16 mouse cellular contexts compared by ENCODE assay signal in the genomic region with DNA sequence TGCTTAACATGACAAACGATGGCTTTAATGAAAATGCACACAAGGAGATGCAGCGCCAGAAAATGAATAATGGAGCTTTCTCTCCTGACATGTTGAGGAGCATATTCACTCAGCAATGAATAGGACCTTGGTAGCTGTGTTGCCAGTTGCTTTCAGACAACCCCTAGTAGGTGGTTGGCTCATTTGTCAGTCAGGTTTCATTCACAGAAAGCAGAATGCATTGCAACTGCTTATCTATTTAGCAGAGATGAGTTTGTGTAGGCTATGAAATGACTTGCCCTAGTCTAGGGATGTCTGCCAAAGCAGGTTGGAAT.
DNase-seq lines count a peak whose midpoint lies in the region; ATAC-seq and TF ChIP-seq lines count a peak whose summit lies in the region.
"Had no signal": no experiment of that assay in that cellular context is flagged by ENCODE, and none has a peak within 500 bp of the region (broad histone marks: within the 10 kb centered on the region; RNA-seq: fewer than 3 reads in every experiment).

No protein-coding gene starts in this region.

- H3K4me3 ChIP-seq in forebrain, embryonic 15.5 days = no peak overlapping the region
- H3K4me3 ChIP-seq in forebrain, embryonic 10.5 days = no peak overlapping the region
- H3K4me3 ChIP-seq in midbrain, embryonic 15.5 days = no peak overlapping the region
- H3K4me3 ChIP-seq in midbrain, embryonic 13.5 days (replicated peaks) = no peak overlapping the region
- H3K4me3 ChIP-seq in hindbrain, embryonic 12.5 days = no peak overlapping the region
- H3K4me3 ChIP-seq in midbrain, postnatal 0 days (ENCODE audit: low read depth, low read length) = no peak overlapping the region
- H3K4me3 ChIP-seq: embryonic facial prominence, embryonic 12.5 days; heart, embryonic 13.5 days; neural tube, embryonic 13.5 days had no signal

- H3K9me3 ChIP-seq in forebrain, embryonic 15.5 days = no peaks in the 10 kb centered on the region; the same call in 1 of the 2 replicates
- no peaks in the 10 kb centered on the region for H3K9me3 ChIP-seq in forebrain, embryonic 10.5 days
- no peaks in the 10 kb centered on the region for H3K9me3 ChIP-seq in midbrain, embryonic 15.5 days
- H3K9me3 ChIP-seq in midbrain, embryonic 13.5 days = no peaks in the 10 kb centered on the region
- no peaks in the 10 kb centered on the region for H3K9me3 ChIP-seq in hindbrain, embryonic 12.5 days (replicated peaks)
- H3K9me3 ChIP-seq in midbrain, postnatal 0 days (ENCODE audit: low read length) = no peaks in the 10 kb centered on the region
- H3K9me3 ChIP-seq: embryonic facial prominence, embryonic 12.5 days; heart, embryonic 13.5 days; neural tube, embryonic 13.5 days had no signal

- no peak for DNase-seq in forebrain, embryonic 10.5 days (ENCODE audit: extremely low spot score, low spot score)
- no peak for DNase-seq in midbrain, postnatal 0 days (ENCODE audit: low spot score)
- DNase-seq in kidney, postnatal 36 days = no peak
- DNase-seq: adrenal gland, postnatal 14 days; cerebellum, adult 9-11 months; heart, postnatal 14 days; kidney, adult 18-20 months; lung, postnatal 4 days had no signal

- H3K4me1 ChIP-seq in forebrain, embryonic 15.5 days = peaks cover 15% of the 10 kb centered on the region
- H3K4me1 ChIP-seq in forebrain, embryonic 10.5 days = no peaks in the 10 kb centered on the region
- no peaks in the 10 kb centered on the region for H3K4me1 ChIP-seq in midbrain, embryonic 15.5 days
- 0 out of 2 replicates have a peak, but pooled peaks cover 3% of the 10 kb centered on the region for H3K4me1 ChIP-seq in midbrain, embryonic 13.5 days (replicated peaks)
- no peaks in the 10 kb centered on the region for H3K4me1 ChIP-seq in hindbrain, embryonic 12.5 days
- no peaks in the 10 kb centered on the region for H3K4me1 ChIP-seq in midbrain, postnatal 0 days (ENCODE audit: insufficient read depth, low read length)
- H3K4me1 ChIP-seq: embryonic facial prominence, embryonic 12.5 days had no signal

- no peak for TF ChIP-seq CTCF in midbrain, postnatal 0 days (IDR thresholded peaks at IDR 0.05)

- 22% methylated on average over 2 of the region's 2 CpGs for WGBS in forebrain, embryonic 15.5 days
- WGBS in forebrain, embryonic 10.5 days = 92% methylated on average over 2 of the region's 2 CpGs
- 62% methylated on average over 2 of the region's 2 CpGs for WGBS in midbrain, embryonic 15.5 days
- WGBS in midbrain, embryonic 13.5 days = 62% methylated on average over 2 of the region's 2 CpGs
- WGBS in hindbrain, embryonic 12.5 days = 58% methylated on average over 2 of the region's 2 CpGs
- WGBS in midbrain, postnatal 0 days = 49% methylated on average over 2 of the region's 2 CpGs

- H3K27ac ChIP-seq in forebrain, embryonic 15.5 days (replicated peaks) = 0 out of 2 replicates have a peak overlapping the region, but pooled peaks have one; percentile 58
- H3K27ac ChIP-seq in forebrain, embryonic 10.5 days = no peak overlapping the region
- H3K27ac ChIP-seq in midbrain, embryonic 15.5 days = peak overlapping the region; percentile 32; the same call in 1 of the 2 replicates
- H3K27ac ChIP-seq in midbrain, embryonic 13.5 days = no peak overlapping the region
- H3K27ac ChIP-seq in hindbrain, embryonic 12.5 days = no peak overlapping the region
- H3K27ac ChIP-seq in midbrain, postnatal 0 days (ENCODE audit: low read depth, low read length) = peak overlapping the region; percentile 2
- H3K27ac ChIP-seq: embryonic facial prominence, embryonic 12.5 days; heart, embryonic 13.5 days; neural tube, embryonic 13.5 days had no signal

- H3K27me3 ChIP-seq in forebrain, embryonic 15.5 days = no peaks in the 10 kb centered on the region
- H3K27me3 ChIP-seq in forebrain, embryonic 10.5 days (ENCODE audit: poor library complexity, severe bottlenecking) = no peaks in the 10 kb centered on the region
- H3K27me3 ChIP-seq in midbrain, embryonic 15.5 days (replicated peaks) = no peaks in the 10 kb centered on the region
- H3K27me3 ChIP-seq in midbrain, embryonic 13.5 days = no peaks in the 10 kb centered on the region
- no peaks in the 10 kb centered on the region for H3K27me3 ChIP-seq in hindbrain, embryonic 12.5 days
- H3K27me3 ChIP-seq in midbrain, postnatal 0 days (ENCODE audit: insufficient read depth, low read length) = no peaks in the 10 kb centered on the region
- H3K27me3 ChIP-seq: embryonic facial prominence, embryonic 12.5 days; heart, embryonic 13.5 days; neural tube, embryonic 13.5 days had no signal

- H3K36me3 ChIP-seq in forebrain, embryonic 15.5 days = no peaks in the 10 kb centered on the region
- H3K36me3 ChIP-seq in forebrain, embryonic 10.5 days (replicated peaks) = no peaks in the 10 kb centered on the region
- no peaks in the 10 kb centered on the region for H3K36me3 ChIP-seq in midbrain, embryonic 15.5 days (replicated peaks)
- no peaks in the 10 kb centered on the region for H3K36me3 ChIP-seq in midbrain, embryonic 13.5 days
- H3K36me3 ChIP-seq in hindbrain, embryonic 12.5 days = no peaks in the 10 kb centered on the region
- no peaks in the 10 kb centered on the region for H3K36me3 ChIP-seq in midbrain, postnatal 0 days (ENCODE audit: insufficient read depth, low read length)
- H3K36me3 ChIP-seq: embryonic facial prominence, embryonic 12.5 days; heart, embryonic 13.5 days; neural tube, embryonic 13.5 days had no signal

- 0 out of 2 replicates have a peak overlapping the region, but pooled peaks have one; percentile 6 for H3K4me2 ChIP-seq in forebrain, embryonic 15.5 days (replicated peaks)
- H3K4me2 ChIP-seq in midbrain, embryonic 15.5 days = no peak overlapping the region
- no peak overlapping the region for H3K4me2 ChIP-seq in midbrain, embryonic 13.5 days (replicated peaks)
- no peak overlapping the region for H3K4me2 ChIP-seq in hindbrain, embryonic 12.5 days (replicated peaks)
- H3K4me2 ChIP-seq in midbrain, postnatal 0 days (ENCODE audit: low read depth, low read length, poor library complexity, severe bottlenecking) = no peak overlapping the region
- H3K4me2 ChIP-seq: embryonic facial prominence, embryonic 12.5 days; heart, embryonic 13.5 days; neural tube, embryonic 13.5 days had no signal

- no peak overlapping the region for H3K9ac ChIP-seq in forebrain, embryonic 15.5 days (replicated peaks)
- H3K9ac ChIP-seq in midbrain, embryonic 15.5 days = no peak overlapping the region
- no peak overlapping the region for H3K9ac ChIP-seq in midbrain, embryonic 13.5 days (replicated peaks)
- H3K9ac ChIP-seq in hindbrain, embryonic 12.5 days = no peak overlapping the region
- H3K9ac ChIP-seq in midbrain, postnatal 0 days (replicated peaks; ENCODE audit: low read length, poor library complexity, severe bottlenecking) = no peak overlapping the region
- H3K9ac ChIP-seq: embryonic facial prominence, embryonic 12.5 days; heart, embryonic 13.5 days; neural tube, embryonic 13.5 days had no signal

- ATAC-seq in forebrain, embryonic 15.5 days (replicated peaks) = peak; percentile 48; the same call in 1 of the 2 replicates
- ATAC-seq in midbrain, embryonic 15.5 days (replicated peaks) = no peak
- ATAC-seq in midbrain, embryonic 13.5 days = no peak
- 0 out of 2 replicates have a peak, but pooled peaks have one; percentile 29 for ATAC-seq in hindbrain, embryonic 12.5 days (ENCODE audit: low FRiP score)
- ATAC-seq in midbrain, postnatal 0 days (ENCODE audit: low FRiP score) = 0 out of 2 replicates have a peak, but pooled peaks have one; percentile 58
- ATAC-seq: CD4-positive, CD25-positive, alpha-beta regulatory T cell, adult 4 months had no signal

Comparison
In these comparisons a context has a peak if more than half of its experiments do, and no peak if none do; other contexts are left out.
1. ATAC-seq: peak in forebrain, embryonic 15.5 days (single experiment), hindbrain, embryonic 12.5 days (single experiment) and midbrain, postnatal 0 days (single experiment); none in midbrain, embryonic 15.5 days (single experiment) and midbrain, embryonic 13.5 days (single experiment).
2. H3K27ac ChIP-seq: peak in forebrain, embryonic 15.5 days (single experiment), midbrain, embryonic 15.5 days (single experiment) and midbrain, postnatal 0 days (single experiment); none in forebrain, embryonic 10.5 days (single experiment), midbrain, embryonic 13.5 days (single experiment) and hindbrain, embryonic 12.5 days (single experiment).